Mouse (Mus musculus): ENCODE results near the gene Nme3. TPM values are rescaled to one million over a fixed set of nuclear protein-coding genes. Genes with fewer than 3 reads are reported as not detected.

Gene Nme3
- polyA plus RNA-seq, 1 experiment from 2014 or later: 84.6 TPM

DNA sequence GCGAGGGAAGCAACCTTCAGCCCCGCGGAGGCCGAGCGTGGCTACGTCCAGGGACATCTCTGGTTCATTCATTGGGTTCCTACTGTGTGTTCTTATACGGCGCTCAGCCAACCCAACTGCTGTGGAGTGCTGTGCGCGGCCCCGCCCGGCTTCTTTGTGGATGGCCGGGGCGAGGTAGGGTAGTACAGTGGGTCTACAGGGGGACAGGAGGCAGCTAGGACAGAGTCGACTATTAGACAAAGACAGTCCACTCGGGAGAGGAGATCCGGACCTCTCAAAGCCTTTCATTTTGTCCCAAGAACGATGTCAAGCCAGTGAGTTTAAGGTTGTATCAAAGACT, 9.4 kb upstream of the Nme3 start:
- H3K4me2 ChIP-seq (replicated peaks; ENCODE audit: low read depth, low read length): peak overlapping the region; percentile 92
- no peaks in the 10 kb centered on the region for H3K9me3 ChIP-seq (ENCODE audit: control insufficient read depth, low read length)
- peaks cover 42% of the 10 kb centered on the region for H3K36me3 ChIP-seq (ENCODE audit: control insufficient read depth, insufficient read depth, low read length)
- peak overlapping the region; percentile 87 for H3K9ac ChIP-seq (ENCODE audit: low read depth, low read length)
- H3K4me3 ChIP-seq (ENCODE audit: low read length): peak overlapping the region; percentile 74
- ATAC-seq (ENCODE audit: low FRiP score, low TSS enrichment): no peak
- no peaks in the 10 kb centered on the region for H3K27me3 ChIP-seq (ENCODE audit: control insufficient read depth, insufficient read depth, low read length)
- peak overlapping the region; percentile 56 for H3K27ac ChIP-seq (ENCODE audit: low read depth, low read length)
- peaks cover 18% of the 10 kb centered on the region for H3K4me1 ChIP-seq (ENCODE audit: control insufficient read depth, insufficient read depth, low read length)
- 2% methylated on average over 18 of the region's 18 CpGs for WGBS

DNA sequence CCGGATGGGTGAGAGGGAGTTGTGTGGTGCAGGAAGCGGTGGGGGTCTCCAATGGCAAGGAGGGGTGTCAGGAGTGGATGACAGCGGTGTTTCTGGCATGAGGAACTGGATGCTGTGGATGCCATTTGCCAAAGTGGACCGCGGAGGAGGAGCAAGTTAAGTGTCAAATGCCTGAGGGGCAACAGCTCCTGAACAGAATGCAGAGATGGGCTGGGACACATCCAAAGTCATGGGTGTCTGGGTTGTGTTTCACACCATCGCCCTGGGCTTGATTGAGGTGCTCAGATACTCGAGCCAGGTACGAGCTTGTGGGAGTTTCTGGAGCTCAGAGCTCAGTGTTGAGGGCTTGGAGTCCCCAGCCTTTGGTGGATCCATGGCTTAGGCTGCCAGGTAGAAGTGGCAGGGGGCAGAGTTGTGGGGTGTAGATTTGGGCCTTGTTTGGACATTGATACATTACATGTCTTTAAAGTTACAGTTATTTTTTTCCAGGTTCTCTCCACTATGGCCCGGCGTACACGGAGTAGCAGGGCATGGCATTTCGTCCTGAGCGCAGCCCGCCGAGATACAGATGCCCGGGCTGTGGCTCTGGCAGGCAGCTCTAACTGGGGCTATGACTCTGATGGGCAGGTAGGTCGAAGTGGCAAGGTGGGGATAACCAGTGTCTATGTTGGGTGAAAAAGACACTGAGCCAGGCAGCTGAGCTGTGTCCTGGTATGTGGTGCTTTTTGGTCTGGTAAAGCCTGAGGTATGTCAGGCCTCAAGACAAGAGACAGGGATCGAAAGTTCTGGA, 8.8 kb upstream of the Nme3 start:
- Histone ChIP-seq H3K4me2 (replicated peaks; ENCODE audit: low read depth, low read length) (peak overlapping the region; percentile 92), H3K4me3 (ENCODE audit: low read length) (peak overlapping the region; percentile 74), H3K4me1 (ENCODE audit: control insufficient read depth, insufficient read depth, low read length) (peaks cover 18% of the 10 kb centered on the region), H3K27me3 (ENCODE audit: control insufficient read depth, insufficient read depth, low read length) (no peaks in the 10 kb centered on the region), H3K27ac (ENCODE audit: low read depth, low read length) (no peak overlapping the region), H3K36me3 (ENCODE audit: control insufficient read depth, insufficient read depth, low read length) (peaks cover 47% of the 10 kb centered on the region), H3K9me3 (ENCODE audit: control insufficient read depth, low read length) (no peaks in the 10 kb centered on the region), H3K9ac (ENCODE audit: low read depth, low read length) (peak overlapping the region; percentile 87)
- no peak for ATAC-seq (ENCODE audit: low FRiP score, low TSS enrichment)
- 62% methylated on average over 18 of the region's 18 CpGs for WGBS

DNA sequence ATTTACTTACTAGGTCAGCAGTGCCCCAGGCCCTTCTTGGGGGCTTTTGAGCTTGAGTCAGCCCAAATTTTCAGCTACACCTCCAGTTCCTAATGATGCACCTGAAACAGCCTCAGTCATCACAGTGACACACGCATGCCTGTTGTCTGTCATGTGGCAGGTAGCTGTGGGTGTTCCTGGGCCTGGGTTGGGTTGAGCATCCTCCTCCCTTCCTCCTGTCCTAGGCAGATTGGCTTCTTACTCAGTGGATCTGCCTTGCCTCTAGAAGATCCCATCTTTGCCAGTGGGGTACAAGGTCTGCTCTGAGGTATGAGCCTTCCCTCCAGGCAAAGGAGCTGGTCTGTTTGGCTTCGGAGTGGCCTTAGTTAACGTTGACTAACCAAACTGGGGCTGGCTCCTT, 7.4 kb upstream of the Nme3 start:
- Histone ChIP-seq H3K36me3 (ENCODE audit: control insufficient read depth, insufficient read depth, low read length) (peaks cover 44% of the 10 kb centered on the region), H3K9me3 (ENCODE audit: control insufficient read depth, low read length) (no peaks in the 10 kb centered on the region), H3K9ac (ENCODE audit: low read depth, low read length) (no peak overlapping the region), H3K4me2 (replicated peaks; ENCODE audit: low read depth, low read length) (no peak overlapping the region), H3K4me1 (ENCODE audit: control insufficient read depth, insufficient read depth, low read length) (peaks cover 21% of the 10 kb centered on the region), H3K4me3 (ENCODE audit: low read length) (no peak overlapping the region), H3K27me3 (ENCODE audit: control insufficient read depth, insufficient read depth, low read length) (no peaks in the 10 kb centered on the region), H3K27ac (ENCODE audit: low read depth, low read length) (no peak overlapping the region)
- ATAC-seq (ENCODE audit: low FRiP score, low TSS enrichment): no peak
- 96% methylated on average over 3 of the region's 3 CpGs for WGBS

DNA sequence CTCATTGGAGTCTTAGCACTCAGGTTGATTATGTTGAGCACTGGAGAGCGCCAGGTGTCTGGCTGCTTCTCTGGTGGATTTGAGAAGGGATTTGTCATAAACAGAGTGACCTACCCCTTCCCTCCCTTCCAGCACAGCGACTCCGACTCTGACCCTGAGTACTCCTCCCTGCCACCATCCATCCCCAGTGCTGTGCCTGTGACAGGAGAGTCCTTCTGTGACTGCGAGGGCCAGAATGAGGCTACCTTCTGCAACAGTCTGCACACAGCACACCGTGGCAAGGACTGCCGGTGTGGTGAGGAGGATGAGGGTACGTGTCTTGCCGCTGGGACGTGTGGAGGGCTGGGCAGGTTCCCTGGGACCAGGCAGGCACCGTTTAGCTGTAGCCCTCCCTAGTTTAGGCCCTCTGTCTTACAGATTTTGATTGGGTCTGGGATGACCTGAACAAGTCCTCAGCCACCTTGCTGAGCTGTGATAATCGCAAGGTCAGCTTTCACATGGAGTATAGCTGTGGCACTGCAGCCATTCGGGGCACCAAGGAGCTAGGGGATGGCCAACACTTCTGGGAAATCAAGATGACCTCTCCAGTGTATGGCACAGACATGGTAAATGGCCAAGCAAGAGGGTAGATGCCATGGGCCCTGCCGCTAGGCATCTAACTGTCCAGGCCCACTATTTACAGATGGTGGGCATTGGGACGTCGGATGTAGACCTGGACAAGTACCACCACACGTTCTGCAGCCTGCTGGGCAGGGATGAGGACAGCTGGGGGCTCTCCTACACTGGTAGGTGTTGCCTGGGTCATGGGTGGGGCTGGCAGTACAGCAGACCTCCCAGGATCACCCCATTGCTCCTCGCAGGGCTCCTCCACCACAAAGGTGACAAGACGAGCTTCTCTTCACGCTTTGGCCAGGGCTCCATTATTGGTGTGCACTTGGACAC, 5.9 kb upstream of the Nme3 start:
- ATAC-seq (ENCODE audit: low FRiP score, low TSS enrichment): no peak
- H3K27me3 ChIP-seq (ENCODE audit: control insufficient read depth, insufficient read depth, low read length): no peaks in the 10 kb centered on the region
- H3K27ac ChIP-seq (ENCODE audit: low read depth, low read length): no peak overlapping the region
- no peak overlapping the region for H3K4me3 ChIP-seq (ENCODE audit: low read length)
- H3K36me3 ChIP-seq (ENCODE audit: control insufficient read depth, insufficient read depth, low read length): peaks cover 40% of the 10 kb centered on the region
- H3K4me2 ChIP-seq (replicated peaks; ENCODE audit: low read depth, low read length): no peak overlapping the region
- H3K9ac ChIP-seq (ENCODE audit: low read depth, low read length): no peak overlapping the region
- peaks cover 22% of the 10 kb centered on the region for H3K4me1 ChIP-seq (ENCODE audit: control insufficient read depth, insufficient read depth, low read length)
- no peaks in the 10 kb centered on the region for H3K9me3 ChIP-seq (ENCODE audit: control insufficient read depth, low read length)
- WGBS: 84% methylated on average over 19 of the region's 19 CpGs

DNA sequence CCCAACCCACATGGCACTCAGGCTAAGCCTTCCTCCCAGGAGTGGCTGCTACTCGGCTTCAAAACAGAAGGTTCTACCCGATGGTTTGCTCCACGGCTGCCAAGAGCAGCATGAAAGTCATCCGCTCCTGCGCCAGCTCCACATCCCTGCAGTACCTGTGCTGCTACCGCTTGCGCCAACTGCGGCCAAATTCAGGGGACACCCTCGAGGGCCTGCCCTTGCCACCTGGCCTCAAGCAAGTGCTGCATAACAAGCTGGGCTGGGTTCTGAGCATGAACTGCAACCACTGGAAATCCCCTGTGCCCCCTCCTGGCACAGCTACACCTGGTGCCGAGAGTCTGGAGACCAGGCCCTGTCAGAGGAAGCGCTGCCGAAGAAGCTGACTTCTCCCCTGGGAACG, 5.0 kb upstream of the Nme3 start:
- no peak for ATAC-seq (ENCODE audit: low FRiP score, low TSS enrichment)
- peaks cover 40% of the 10 kb centered on the region for H3K36me3 ChIP-seq (ENCODE audit: control insufficient read depth, insufficient read depth, low read length)
- H3K9ac ChIP-seq (ENCODE audit: low read depth, low read length): no peak overlapping the region
- WGBS: 90% methylated on average over 13 of the region's 13 CpGs
- H3K4me3 ChIP-seq (ENCODE audit: low read length): no peak overlapping the region
- H3K27ac ChIP-seq (ENCODE audit: low read depth, low read length): no peak overlapping the region
- peaks cover 27% of the 10 kb centered on the region for H3K4me1 ChIP-seq (ENCODE audit: control insufficient read depth, insufficient read depth, low read length)
- H3K4me2 ChIP-seq (replicated peaks; ENCODE audit: low read depth, low read length): no peak overlapping the region
- H3K27me3 ChIP-seq (ENCODE audit: control insufficient read depth, insufficient read depth, low read length): no peaks in the 10 kb centered on the region
- H3K9me3 ChIP-seq (ENCODE audit: control insufficient read depth, low read length): no peaks in the 10 kb centered on the region

DNA sequence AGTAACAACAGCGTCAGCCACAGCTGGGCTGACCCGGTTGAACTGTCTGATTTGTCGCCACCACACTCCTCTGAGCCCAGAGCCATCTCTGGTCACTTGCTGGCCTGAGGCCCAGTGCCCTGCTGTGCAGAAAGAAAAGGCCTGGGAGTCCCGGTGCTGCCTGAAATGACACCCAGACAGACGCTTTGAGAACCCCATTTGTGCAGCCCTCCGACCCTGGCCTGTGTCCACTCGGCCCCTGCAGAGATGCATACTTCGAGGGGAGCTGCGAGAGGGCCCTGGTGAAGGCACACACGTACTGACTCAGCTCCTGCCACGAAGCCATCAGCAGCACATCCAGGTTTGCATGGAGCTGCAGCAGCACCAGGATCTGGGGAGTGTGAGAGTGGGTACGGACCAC, 3.5 kb upstream of the Nme3 start:
- H3K4me3 ChIP-seq (ENCODE audit: low read length): no peak overlapping the region

DNA sequence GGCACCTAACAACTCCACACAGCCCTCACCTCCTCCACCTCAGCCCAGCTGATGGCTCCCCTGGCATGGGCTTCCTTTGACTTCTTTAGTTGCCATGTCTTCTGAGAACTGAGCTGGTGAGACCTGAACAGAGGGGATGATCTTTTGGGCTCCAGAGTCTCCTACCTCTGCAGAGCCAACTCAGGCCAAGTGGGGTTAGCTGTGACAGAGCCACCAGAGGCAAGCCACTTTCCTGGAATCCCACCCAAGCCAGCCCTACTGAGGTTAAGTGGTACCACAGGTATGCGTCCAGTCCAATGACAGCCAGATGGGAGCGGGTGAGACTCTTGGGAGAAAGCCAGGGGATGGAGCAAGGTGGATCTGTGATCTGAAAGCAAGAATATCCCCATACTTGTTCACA, 3.0 kb upstream of the Nme3 start:
- Histone ChIP-seq H3K27me3 (ENCODE audit: control insufficient read depth, insufficient read depth, low read length) (no peaks in the 10 kb centered on the region), H3K27ac (ENCODE audit: low read depth, low read length) (no peak overlapping the region), H3K9me3 (ENCODE audit: control insufficient read depth, low read length) (no peaks in the 10 kb centered on the region), H3K4me1 (ENCODE audit: control insufficient read depth, insufficient read depth, low read length) (peaks cover 22% of the 10 kb centered on the region), H3K4me2 (replicated peaks; ENCODE audit: low read depth, low read length) (no peak overlapping the region), H3K9ac (ENCODE audit: low read depth, low read length) (no peak overlapping the region), H3K36me3 (ENCODE audit: control insufficient read depth, insufficient read depth, low read length) (peaks cover 51% of the 10 kb centered on the region), H3K4me3 (ENCODE audit: low read length) (no peak overlapping the region)
- no peak for ATAC-seq (ENCODE audit: low FRiP score, low TSS enrichment)
- 93% methylated on average over 2 of the region's 2 CpGs for WGBS

More for the DNA sequence above, 3.5 kb upstream of the Nme3 start:
- Histone ChIP-seq H3K4me2 (replicated peaks; ENCODE audit: low read depth, low read length) (no peak overlapping the region), H3K4me1 (ENCODE audit: control insufficient read depth, insufficient read depth, low read length) (peaks cover 24% of the 10 kb centered on the region), H3K27ac (ENCODE audit: low read depth, low read length) (no peak overlapping the region), H3K9me3 (ENCODE audit: control insufficient read depth, low read length) (no peaks in the 10 kb centered on the region), H3K27me3 (ENCODE audit: control insufficient read depth, insufficient read depth, low read length) (no peaks in the 10 kb centered on the region), H3K9ac (ENCODE audit: low read depth, low read length) (no peak overlapping the region), H3K36me3 (ENCODE audit: control insufficient read depth, insufficient read depth, low read length) (peaks cover 46% of the 10 kb centered on the region)
- 89% methylated on average over 12 of the region's 12 CpGs for WGBS
- ATAC-seq (ENCODE audit: low FRiP score, low TSS enrichment): no peak

DNA sequence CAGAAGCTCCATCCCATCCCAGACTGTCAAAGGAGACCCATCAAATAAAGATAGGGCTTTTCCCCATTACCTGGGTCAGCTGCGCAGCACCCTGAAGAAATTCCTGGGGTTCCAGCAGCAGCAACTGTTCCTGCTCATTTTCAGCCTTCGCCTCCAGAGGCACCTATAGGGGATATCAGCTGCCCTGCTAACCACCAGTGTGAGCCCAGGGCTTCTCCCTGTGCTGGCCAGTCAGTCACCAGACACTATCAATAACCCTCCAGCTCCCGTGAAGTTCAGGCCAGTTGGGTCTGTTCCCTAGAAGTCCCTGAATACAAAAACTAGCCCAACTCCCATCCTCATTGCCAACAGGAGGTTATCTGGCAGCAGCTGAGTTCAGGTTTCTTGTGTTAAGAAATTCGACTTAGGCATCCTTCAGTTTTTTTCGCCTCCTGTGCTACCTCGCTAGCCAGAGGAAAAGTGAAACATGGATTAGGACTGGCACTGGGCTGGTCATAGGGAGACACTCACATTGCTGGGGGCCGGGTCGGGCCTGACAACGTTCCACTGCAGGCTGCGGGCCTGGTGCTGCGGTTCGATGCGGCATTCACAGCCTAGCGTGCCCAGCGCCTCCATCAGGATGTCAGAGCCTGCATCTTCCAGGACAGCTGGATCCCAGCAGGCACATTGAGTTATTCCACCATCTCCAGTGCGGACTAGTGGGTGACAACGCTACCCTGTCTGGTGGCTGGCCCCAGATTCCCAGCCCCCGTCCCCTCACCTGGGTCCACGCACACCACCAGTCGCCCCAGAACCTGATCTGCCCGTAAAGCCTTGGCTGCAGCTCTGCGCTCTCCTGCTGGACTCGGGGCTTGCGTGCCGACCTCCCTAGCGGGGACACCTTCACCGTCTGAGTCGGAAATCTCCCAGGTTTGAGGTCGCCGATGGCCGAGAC, 2.0 kb upstream of the Nme3 start:
- H3K27me3 ChIP-seq (ENCODE audit: control insufficient read depth, insufficient read depth, low read length): no peaks in the 10 kb centered on the region
- peak overlapping the region; percentile 83 for H3K4me3 ChIP-seq (ENCODE audit: low read length)
- peak; percentile 5; the same call in 1 of the 2 replicates for ATAC-seq (ENCODE audit: low FRiP score, low TSS enrichment)
- H3K36me3 ChIP-seq (ENCODE audit: control insufficient read depth, insufficient read depth, low read length): peaks cover 61% of the 10 kb centered on the region
- WGBS: 10% methylated on average over 31 of the region's 31 CpGs
- peaks cover 22% of the 10 kb centered on the region for H3K4me1 ChIP-seq (ENCODE audit: control insufficient read depth, insufficient read depth, low read length)
- H3K9ac ChIP-seq (ENCODE audit: low read depth, low read length): peak overlapping the region; percentile 93
- peak overlapping the region; percentile 79; the same call in 1 of the 2 replicates for H3K27ac ChIP-seq (ENCODE audit: low read depth, low read length)
- no peaks in the 10 kb centered on the region for H3K9me3 ChIP-seq (ENCODE audit: control insufficient read depth, low read length)
- peak overlapping the region; percentile 92 for H3K4me2 ChIP-seq (replicated peaks; ENCODE audit: low read depth, low read length)
